Mouse (Mus musculus) intestine, embryonic 14.5 days (tissue): ENCODE data around the gene Ap3s2. TPM values are rescaled to one million over a fixed set of nuclear protein-coding genes. Genes with fewer than 3 reads are reported as not detected.
A peak's percentile ranks its signal among the peaks of the same experiment; 100 is the strongest.

Experiments
- ATAC-seq: fragments of 200-750 bp; cut with Nextera tagmentation; replicated peaks from 2 replicates; pipeline ENCODE4 v1.8.0; 2017; ENCODE audit warnings: low read depth, moderate number of reproducible peaks, moderate TSS enrichment, moderate library complexity; ENCODE audit not compliant: low FRiP score, low TSS enrichment
- DNase-seq: peaks from one replicate; pipeline ENCODE4 v3.0.0-alpha.2; 2018; ENCODE audit warnings: low spot score
- H3K27ac ChIP-seq: fragments of 300-500 bp; sonication (generic); 2 replicates; pipeline ENCODE4 v1.5.1; 2014; ENCODE audit warnings: low read depth, mild to moderate bottlenecking, control low read depth
- H3K27me3 ChIP-seq: fragments of 300-500 bp; sonication (generic); replicated peaks from 2 replicates; pipeline ENCODE4 v1.6.1; 2014; ENCODE audit warnings: low read length, control low read depth; ENCODE audit not compliant: control insufficient read depth, insufficient read depth
- H3K36me3 ChIP-seq: fragments of 300-500 bp; sonication (generic); 2 replicates; pipeline ENCODE4 v1.6.1; 2014; ENCODE audit warnings: low read length, control low read depth; ENCODE audit not compliant: control insufficient read depth, insufficient read depth
- H3K4me1 ChIP-seq: fragments of 300-500 bp; sonication (generic); replicated peaks from 2 replicates; pipeline ENCODE4 v1.6.1; 2014; ENCODE audit warnings: low read length, control low read depth, mixed read lengths; ENCODE audit not compliant: control insufficient read depth, insufficient read depth
- H3K4me2 ChIP-seq: fragments of 300-500 bp; sonication (generic); 2 replicates; pipeline ENCODE4 v1.6.1; 2014; ENCODE audit warnings: low read length
- H3K4me3 ChIP-seq: fragments of 300-500 bp; sonication (generic); 2 replicates; pipeline ENCODE4 v1.5.1; 2014; ENCODE audit warnings: low read depth, low read length, control low read depth, mixed read lengths
- H3K9ac ChIP-seq: fragments of 300-500 bp; sonication (generic); 2 replicates; pipeline ENCODE4 v1.6.1; 2014; ENCODE audit warnings: mild to moderate bottlenecking, low read length
- H3K9me3 ChIP-seq: fragments of 300-500 bp; sonication (generic); 2 replicates; pipeline ENCODE4 v1.6.1; 2016; ENCODE audit warnings: low read length, control low read depth; ENCODE audit not compliant: control insufficient read depth
- WGBS: fragments of 180-500 bp; shearing (Covaris S2); extraction: QIAGEN DNeasy Blood & Tissue Kit; methylation state at CpG from one replicate; pipeline ENCODE4 v1.1.7; 2014; 5-methylcytosine and 5-hydroxymethylcytosine counted together
- polyA plus RNA-seq: library from polyadenylated mRNA; unstranded; fragments of >200 nt; fragmentation: Nextera tagmentation; extraction: Ambion mirVana; gene quantifications from 2 replicates; pipeline ENCODE4 v1.2.1, GENCODE M21; 2014

Ap3s2 gene
- polyA plus RNA-seq, 1 experiment from 2014 or later = 30.9 TPM

DNA sequence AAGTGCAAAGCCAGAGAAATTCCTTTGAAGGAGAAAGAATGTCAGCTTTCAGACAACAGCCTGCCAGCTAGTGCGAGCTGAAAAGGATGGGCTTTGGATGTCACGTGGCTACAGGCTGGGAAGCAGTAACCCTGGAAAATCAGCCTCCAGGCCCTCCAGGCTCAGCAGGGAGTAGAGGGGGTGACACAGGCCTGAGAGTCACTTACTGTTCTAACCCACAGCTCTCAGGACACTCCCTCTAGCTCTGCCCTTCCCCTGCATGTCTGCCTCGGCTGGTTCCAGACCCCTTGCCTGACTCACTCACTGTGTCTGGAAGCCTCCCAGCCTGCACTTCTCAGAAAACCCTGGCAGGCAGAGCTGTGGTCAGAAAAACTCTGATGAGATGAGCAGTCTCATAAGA is 39.5 kb downstream of the Ap3s2 start:
- DNase-seq (no peak), ATAC-seq (0 out of 2 replicates have a peak, but pooled peaks have one; percentile 16)
- H3K9me3 ChIP-seq = no peaks in the 10 kb centered on the region
- H3K4me2 ChIP-seq = no peak overlapping the region
- H3K4me3 ChIP-seq = no peak overlapping the region
- WGBS = 39% methylated on average over 3 of the region's 3 CpGs
- peaks cover 33% of the 10 kb centered on the region for H3K36me3 ChIP-seq
- H3K27me3 ChIP-seq = no peaks in the 10 kb centered on the region
- no peaks in the 10 kb centered on the region for H3K4me1 ChIP-seq
- H3K27ac ChIP-seq = 0 out of 2 replicates have a peak overlapping the region, but pooled peaks have one; percentile 22
- H3K9ac ChIP-seq = no peak overlapping the region

- Histone ChIP-seq H3K27ac (no peak overlapping the region), H3K4me3 (no peak overlapping the region), H3K4me1 (no peaks in the 10 kb centered on the region), H3K9me3 (no peaks in the 10 kb centered on the region), H3K9ac (no peak overlapping the region), H3K36me3 (peaks cover 27% of the 10 kb centered on the region), H3K27me3 (no peaks in the 10 kb centered on the region), H3K4me2 (no peak overlapping the region)
- no peak for DNase-seq
- WGBS = 88% methylated on average over 6 of the region's 6 CpGs
- no peak for ATAC-seq
Observed at GRCm38 (mm10) chr7:79880033-79880432, 40.4 kb downstream of the Ap3s2 start.

DNA sequence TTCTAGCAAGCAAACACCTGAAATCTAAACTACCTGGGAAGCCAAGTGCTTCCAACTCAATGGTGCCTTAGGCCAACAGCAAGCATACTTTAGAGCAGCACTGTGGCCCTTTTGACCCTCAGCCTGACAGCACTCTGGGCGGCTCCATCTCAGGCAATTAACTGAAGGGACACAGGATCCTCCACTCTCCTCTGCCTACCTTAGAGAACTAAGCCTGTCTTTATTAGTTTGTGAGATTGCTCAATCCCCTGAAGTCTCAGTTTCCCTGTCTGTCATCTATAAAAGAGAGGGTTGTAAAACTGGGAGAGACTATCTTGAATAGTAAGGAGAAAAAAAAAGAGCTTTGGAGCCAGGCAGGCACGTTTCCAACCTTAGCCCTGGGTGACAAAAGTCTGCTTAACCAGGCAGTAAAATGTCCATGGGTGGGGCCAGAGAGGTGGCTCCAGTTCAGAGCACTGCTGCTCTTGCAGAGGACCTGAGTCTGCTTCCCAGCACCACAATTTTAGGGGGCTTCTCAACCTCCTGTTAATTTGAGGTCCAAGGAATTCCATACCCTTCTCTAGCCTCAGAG is 41.9 kb downstream of the Ap3s2 start:
- Histone ChIP-seq H3K9ac (no peak overlapping the region), H3K27me3 (no peaks in the 10 kb centered on the region), H3K36me3 (peaks cover 24% of the 10 kb centered on the region), H3K4me1 (no peaks in the 10 kb centered on the region), H3K4me3 (no peak overlapping the region), H3K4me2 (no peak overlapping the region), H3K27ac (no peak overlapping the region), H3K9me3 (no peaks in the 10 kb centered on the region)
- peak; percentile 56; the same call in 1 of the 2 replicates for ATAC-seq
- WGBS = 38% methylated on average over 2 of the region's 2 CpGs
- DNase-seq = no peak

- no peak for ATAC-seq
- Histone ChIP-seq H3K9me3 (no peaks in the 10 kb centered on the region), H3K36me3 (0 out of 2 replicates have a peak, but pooled peaks cover 7% of the 10 kb centered on the region), H3K27ac (no peak overlapping the region), H3K4me1 (no peaks in the 10 kb centered on the region), H3K4me3 (no peak overlapping the region), H3K27me3 (no peaks in the 10 kb centered on the region), H3K4me2 (no peak overlapping the region), H3K9ac (no peak overlapping the region)
- WGBS = 85% methylated on average over 6 of the region's 6 CpGs
- DNase-seq = no peak
Observed at GRCm38 (mm10) chr7:79873407-79873806, 47.0 kb downstream of the Ap3s2 start.

GRCm38 (mm10) chr7:79871797-79872345 is 48.6 kb downstream of the Ap3s2 start:
- Histone ChIP-seq H3K9ac (no peak overlapping the region), H3K36me3 (0 out of 2 replicates have a peak, but pooled peaks cover 6% of the 10 kb centered on the region), H3K27ac (no peak overlapping the region), H3K4me1 (no peaks in the 10 kb centered on the region), H3K4me3 (no peak overlapping the region), H3K4me2 (no peak overlapping the region), H3K27me3 (no peaks in the 10 kb centered on the region), H3K9me3 (no peaks in the 10 kb centered on the region)
- DNase-seq (no peak), ATAC-seq (no peak)
- WGBS = 85% methylated on average over 6 of the region's 6 CpGs

DNA sequence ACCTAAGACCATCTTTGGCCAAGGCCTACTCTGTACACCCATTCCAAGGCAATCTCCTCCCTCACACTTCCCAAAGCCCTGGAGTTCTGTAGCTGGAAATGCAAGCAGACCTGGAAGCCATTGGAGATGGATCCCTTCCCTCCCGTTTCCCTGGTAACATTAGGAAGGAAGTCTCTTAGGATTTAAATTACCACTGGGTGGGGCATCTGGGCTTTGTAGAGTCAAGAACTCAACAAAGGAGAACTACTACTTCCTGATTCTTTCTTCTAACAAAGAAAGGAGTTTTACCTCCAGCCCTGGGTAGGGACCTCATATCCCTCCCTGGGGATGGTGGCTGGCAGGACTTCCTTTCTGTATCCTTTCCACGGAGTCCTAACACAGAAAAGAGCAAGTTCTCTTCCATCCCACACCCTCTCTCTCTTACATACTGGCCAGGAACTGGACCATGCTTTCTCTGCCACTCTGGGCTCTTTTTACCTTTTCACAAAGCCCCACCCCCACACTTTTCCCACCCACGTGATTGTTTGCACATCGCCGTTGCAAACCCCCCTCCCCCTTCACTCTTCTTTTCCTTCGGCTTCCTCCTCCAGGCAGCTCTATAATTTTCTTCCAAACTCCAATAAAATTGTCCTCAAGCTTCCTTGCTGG is 51.3 kb downstream of the Ap3s2 start:
- no peaks in the 10 kb centered on the region for H3K4me1 ChIP-seq
- DNase-seq = peak; percentile 50
- 49% methylated on average over 6 of the region's 6 CpGs for WGBS
- no peak overlapping the region for H3K27ac ChIP-seq
- no peak overlapping the region for H3K9ac ChIP-seq
- no peaks in the 10 kb centered on the region for H3K27me3 ChIP-seq
- peak; percentile 51; the same call in 1 of the 2 replicates for ATAC-seq
- H3K36me3 ChIP-seq = no peaks in the 10 kb centered on the region
- no peak overlapping the region for H3K4me3 ChIP-seq
- no peaks in the 10 kb centered on the region for H3K9me3 ChIP-seq
- no peak overlapping the region for H3K4me2 ChIP-seq

- DNase-seq = no peak
Observed at GRCm38 (mm10) chr7:79868475-79868874, 52.0 kb downstream of the Ap3s2 start.

DNA sequence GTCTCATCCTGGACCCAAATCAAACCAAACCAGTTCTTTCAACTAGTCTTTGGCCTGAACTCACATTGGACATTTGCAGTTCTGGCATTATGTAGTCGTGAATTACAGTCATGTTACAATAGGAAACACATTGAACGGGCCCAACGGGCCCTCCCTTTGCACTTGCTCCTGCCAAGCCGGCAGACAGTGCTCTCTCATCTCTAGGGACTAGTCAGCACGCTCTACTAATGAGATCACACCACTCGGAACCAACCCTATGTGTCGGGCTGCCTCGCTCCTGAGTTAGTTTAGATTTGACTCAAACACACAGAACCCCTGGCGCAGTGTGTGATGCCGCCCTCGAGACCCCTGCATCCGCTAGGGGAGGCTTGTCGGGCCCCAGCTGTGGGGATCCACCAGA is 52.6 kb downstream of the Ap3s2 start:
- DNase-seq = no peak
- Histone ChIP-seq H3K9ac (no peak overlapping the region), H3K4me1 (no peaks in the 10 kb centered on the region), H3K4me2 (no peak overlapping the region), H3K27ac (no peak overlapping the region), H3K9me3 (no peaks in the 10 kb centered on the region), H3K27me3 (no peaks in the 10 kb centered on the region), H3K4me3 (no peak overlapping the region), H3K36me3 (no peaks in the 10 kb centered on the region)
- ATAC-seq = no peak
- WGBS = 78% methylated on average over 13 of the region's 13 CpGs

More at GRCm38 (mm10) chr7:79868475-79868874, 52.0 kb downstream of the Ap3s2 start:
- 71% methylated on average over 7 of the region's 7 CpGs for WGBS
- Histone ChIP-seq H3K27ac (no peak overlapping the region), H3K9me3 (no peaks in the 10 kb centered on the region), H3K4me3 (no peak overlapping the region), H3K4me2 (no peak overlapping the region), H3K4me1 (no peaks in the 10 kb centered on the region), H3K27me3 (no peaks in the 10 kb centered on the region), H3K36me3 (no peaks in the 10 kb centered on the region), H3K9ac (no peak overlapping the region)
- ATAC-seq = 0 out of 2 replicates have a peak, but pooled peaks have one; percentile 25
